Mouse (Mus musculus) stomach, postnatal 0 days (tissue): Measurements from ENCODE around the gene Serf2.
"Not testable (repeated sequence)": the region's sequence is repeated elsewhere in the genome, so short reads cannot be mapped to it uniquely, and the experiment has no call there.

ENCODE experiments used
- CTCF ChIP-seq: IDR thresholded peaks from 2 replicates; pipeline ENCODE4 v1.5.1; 2016; ENCODE audit warnings: antibody characterized with exemption, low read depth, mild to moderate bottlenecking, moderate library complexity
- EP300 ChIP-seq: optimal IDR thresholded peaks from 2 replicates; pipeline ENCODE3; 2016; ENCODE audit warnings: antibody characterized with exemption

DNA sequence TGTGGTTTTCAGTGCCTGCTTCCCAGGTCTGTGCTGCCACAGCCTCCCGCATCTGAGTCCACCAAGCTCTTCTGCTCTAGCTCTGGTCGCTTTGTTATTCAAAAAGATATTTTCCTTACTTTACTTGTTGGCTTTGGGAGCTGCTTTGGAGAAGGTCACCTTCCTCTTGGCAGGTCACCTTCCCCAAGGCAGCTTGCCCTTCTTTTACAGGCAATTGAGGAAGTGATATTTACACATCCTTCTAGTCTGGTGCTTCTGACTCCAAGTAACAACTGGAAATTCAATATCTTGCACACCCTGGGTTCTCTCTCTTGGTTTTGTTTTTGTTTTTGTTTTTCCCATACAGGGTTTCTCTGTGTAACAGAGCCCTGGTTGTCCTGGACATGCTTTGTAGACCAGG is 35.4 kb downstream of the Serf2 start:
- not testable (repeated sequence) for TF ChIP-seq CTCF, EP300
